ENCODE assay signal across 12 mouse cellular contexts in genomic region chr5:146703710-146704121, GRCm38 (mm10).
DNase-seq lines count a peak whose midpoint lies in the region; ATAC-seq and TF ChIP-seq lines count a peak whose summit lies in the region.
"Had no signal": no experiment of that assay in that cellular context is flagged by ENCODE, and none has a peak within 500 bp of the region (broad histone marks: within the 10 kb centered on the region; RNA-seq: fewer than 3 reads in every experiment).

No protein-coding gene starts in this region.

- WGBS in heart, embryonic 14.5 days: 17% methylated on average over 8 of the region's 8 CpGs
- WGBS in midbrain, embryonic 15.5 days: 92% methylated on average over 8 of the region's 8 CpGs

- H3K4me2 ChIP-seq in heart, embryonic 14.5 days (ENCODE audit: low read length): no peak overlapping the region
- no peak overlapping the region for H3K4me2 ChIP-seq in midbrain, embryonic 15.5 days
- H3K4me2 ChIP-seq: limb, embryonic 15.5 days; neural tube, embryonic 15.5 days had no signal

- no peak for TF ChIP-seq RAD21 in MEL (IDR thresholded peaks at IDR 0.05; ENCODE audit: low read depth, low read length)

- H3K9ac ChIP-seq in heart, embryonic 14.5 days (ENCODE audit: low read length): no peak overlapping the region
- peak overlapping the region; percentile 30 for H3K9ac ChIP-seq in MEL (ENCODE audit: control insufficient read depth, low read depth, low read length, poor library complexity, severe bottlenecking)
- H3K9ac ChIP-seq in midbrain, embryonic 15.5 days: no peak overlapping the region
- H3K9ac ChIP-seq: limb, embryonic 15.5 days; neural tube, embryonic 15.5 days had no signal

- H3K4me3 ChIP-seq in heart, embryonic 14.5 days (ENCODE audit: control insufficient read depth in 1 of 2, insufficient read depth in 1 of 2, low read depth in 1 of 2, low read length in 2 of 2): no peak overlapping the region
- H3K4me3 ChIP-seq in MEL (ENCODE audit: control insufficient read depth in 1 of 2, insufficient read depth in 1 of 2, low read depth in 2 of 2, low read length in 2 of 2): peak overlapping the region; percentile 2 to 3; a peak in 3 of 4 replicates
- H3K4me3 ChIP-seq in erythroblast, embryonic 14.5 days (replicated peaks): peak overlapping the region; percentile 40
- peak overlapping the region; percentile 67 for H3K4me3 ChIP-seq in megakaryocyte, embryonic 14.5 days (replicated peaks)
- H3K4me3 ChIP-seq in midbrain, embryonic 15.5 days: no peak overlapping the region
- H3K4me3 ChIP-seq: limb, embryonic 15.5 days; neural tube, embryonic 15.5 days had no signal

- H3K27ac ChIP-seq in heart, embryonic 14.5 days (replicated peaks in 1 of 2; ENCODE audit: control insufficient read depth in 1 of 2, insufficient read depth in 1 of 2, low read depth in 2 of 2, low read length in 2 of 2): peak overlapping the region; percentile 60 to 61; a peak in 3 of 4 replicates
- H3K27ac ChIP-seq in MEL (ENCODE audit: control insufficient read depth, low read depth, low read length): peak overlapping the region; percentile 96
- H3K27ac ChIP-seq in midbrain, embryonic 15.5 days: no peak overlapping the region
- H3K27ac ChIP-seq: limb, embryonic 15.5 days; neural tube, embryonic 15.5 days had no signal

- TF ChIP-seq EP300 in MEL (IDR thresholded peaks at IDR 0.05; ENCODE audit: low read depth in 1 of 2, low read length in 2 of 2): peak; percentile 99

- H3K4me1 ChIP-seq in heart, embryonic 14.5 days (ENCODE audit: control insufficient read depth in 2 of 2, insufficient read depth in 2 of 2, low read length in 2 of 2): peaks cover 8 to 10% of the 10 kb centered on the region in 2 experiments
- peaks cover 23 to 31% of the 10 kb centered on the region in 2 experiments for H3K4me1 ChIP-seq in MEL (ENCODE audit: control insufficient read depth in 1 of 2, insufficient read depth in 2 of 2, low read length in 2 of 2)
- H3K4me1 ChIP-seq in erythroblast, embryonic 14.5 days (ENCODE audit: control insufficient read depth): peaks cover 70% of the 10 kb centered on the region
- peaks cover 68% of the 10 kb centered on the region for H3K4me1 ChIP-seq in megakaryocyte, embryonic 14.5 days
- 0 out of 2 replicates have a peak, but pooled peaks cover 4% of the 10 kb centered on the region for H3K4me1 ChIP-seq in midbrain, embryonic 15.5 days

- H3K27me3 ChIP-seq in heart, embryonic 14.5 days (ENCODE audit: control insufficient read depth, insufficient read depth, low read length): no peaks in the 10 kb centered on the region
- no peaks in the 10 kb centered on the region for H3K27me3 ChIP-seq in MEL (ENCODE audit: control insufficient read depth in 1 of 2, insufficient read depth in 2 of 2, low read length in 2 of 2)
- H3K27me3 ChIP-seq in erythroblast, embryonic 14.5 days (ENCODE audit: control insufficient read depth): no peaks in the 10 kb centered on the region
- no peaks in the 10 kb centered on the region for H3K27me3 ChIP-seq in megakaryocyte, embryonic 14.5 days (replicated peaks)
- no peaks in the 10 kb centered on the region for H3K27me3 ChIP-seq in midbrain, embryonic 15.5 days (replicated peaks)
- H3K27me3 ChIP-seq: CH12.LX; limb, embryonic 15.5 days; neural tube, embryonic 15.5 days had no signal

- peak; percentile 51 for ATAC-seq in heart, embryonic 14.5 days (ENCODE audit: insufficient number of reproducible peaks, insufficient read depth, low FRiP score, low read depth)
- no peak for ATAC-seq in midbrain, embryonic 15.5 days (replicated peaks)
- no peak for ATAC-seq in frontal cortex, adult (ENCODE audit: low TSS enrichment)

- TF ChIP-seq POLR2A in MEL (IDR thresholded peaks at IDR 0.05; ENCODE audit: control insufficient read depth in 1 of 2, insufficient read depth in 1 of 2, low read depth in 1 of 2, low read length in 2 of 2, poor library complexity in 1 of 2): peak in 1 of 2 experiments; percentile 73; a peak in 2 of 4 replicates

- no peak for DNase-seq in heart, adult 11 months
- DNase-seq in MEL (ENCODE audit: low read depth, low spot score): peak; percentile 98
- no peak for DNase-seq in kidney, adult 8-10 months
- DNase-seq: thymus, postnatal 25 days had no signal

- no peaks in the 10 kb centered on the region for H3K79me2 ChIP-seq in MEL (ENCODE audit: control insufficient read depth, insufficient read depth, low read length, poor library complexity)

- H3K36me3 ChIP-seq in heart, embryonic 14.5 days (ENCODE audit: control insufficient read depth, insufficient read depth, low read length): no peaks in the 10 kb centered on the region
- peaks cover 0 to 21% of the 10 kb centered on the region in 2 experiments; a peak in 2 of 4 replicates for H3K36me3 ChIP-seq in MEL (ENCODE audit: control insufficient read depth in 1 of 2, insufficient read depth in 2 of 2, low read length in 2 of 2)
- H3K36me3 ChIP-seq in erythroblast, embryonic 14.5 days (ENCODE audit: control insufficient read depth): peaks cover 13% of the 10 kb centered on the region
- H3K36me3 ChIP-seq in megakaryocyte, embryonic 14.5 days (replicated peaks; ENCODE audit: low read length): no peaks in the 10 kb centered on the region
- H3K36me3 ChIP-seq in midbrain, embryonic 15.5 days (replicated peaks): no peaks in the 10 kb centered on the region
- H3K36me3 ChIP-seq: limb, embryonic 15.5 days; neural tube, embryonic 15.5 days had no signal

- no peak for TF ChIP-seq CTCF in MEL (IDR thresholded peaks at IDR 0.05 in 2 of 3, conservative IDR thresholded peaks at IDR 0.05 in 1 of 3; ENCODE audit: control insufficient read depth in 1 of 3, insufficient read depth in 1 of 3, low read depth in 2 of 3, low read length in 3 of 3, poor library complexity in 1 of 3, severe bottlenecking in 1 of 3)

- no peaks in the 10 kb centered on the region for H3K9me3 ChIP-seq in heart, embryonic 14.5 days (ENCODE audit: control insufficient read depth, low read length)
- no peaks in the 10 kb centered on the region for H3K9me3 ChIP-seq in MEL (replicated peaks; ENCODE audit: insufficient read depth, low read length)
- H3K9me3 ChIP-seq in erythroblast, embryonic 14.5 days (ENCODE audit: control insufficient read depth, low read length): peaks cover 9% of the 10 kb centered on the region
- peaks cover 9% of the 10 kb centered on the region for H3K9me3 ChIP-seq in megakaryocyte, embryonic 14.5 days
- no peaks in the 10 kb centered on the region for H3K9me3 ChIP-seq in midbrain, embryonic 15.5 days
- H3K9me3 ChIP-seq: limb, embryonic 15.5 days; neural tube, embryonic 15.5 days had no signal

TF ChIP-seq in MEL, 35 proteins besides CTCF, POLR2A, EP300 and RAD21 (continues in another document):
- TF ChIP-seq GATA1 (IDR thresholded peaks at IDR 0.05; ENCODE audit: low read depth, low read length) (peak; percentile 98), ETS1 (IDR thresholded peaks at IDR 0.05; ENCODE audit: low read depth, low read length) (peak; percentile 99), ZMIZ1 (IDR thresholded peaks at IDR 0.05; ENCODE audit: low read depth, low read length) (peak; percentile 81), JUND (IDR thresholded peaks at IDR 0.05; ENCODE audit: low read depth, low read length) (peak; percentile 90), USF2 (IDR thresholded peaks at IDR 0.05; ENCODE audit: borderline replicate concordance in 1 of 2, insufficient read depth in 1 of 2, low read depth in 1 of 2, low read length in 2 of 2) (no peak), BHLHE40 (IDR thresholded peaks at IDR 0.05; ENCODE audit: borderline replicate concordance, low read depth, low read length) (peak; percentile 95), TBP (IDR thresholded peaks at IDR 0.05; ENCODE audit: low read depth, low read length) (peak; percentile 87; the same call in 1 of the 2 replicates), E2F4 (IDR thresholded peaks at IDR 0.05; ENCODE audit: borderline replicate concordance, low read depth, low read length) (no peak), TCF12 (IDR thresholded peaks at IDR 0.05; ENCODE audit: low read depth, low read length) (peak; percentile 99), KAT2A (conservative IDR thresholded peaks at IDR 0.05; ENCODE audit: low read depth, low read length) (peak; percentile 47; the same call in 1 of the 2 replicates), CHD1 (IDR thresholded peaks at IDR 0.05; ENCODE audit: low read depth, low read length) (no peak), MYC (IDR thresholded peaks at IDR 0.05; ENCODE audit: low read depth, low read length) (peak; percentile 95), POLR2AphosphoS5 (IDR thresholded peaks at IDR 0.05; ENCODE audit: borderline replicate concordance, low read depth, low read length) (no peak), ZKSCAN1 (IDR thresholded peaks at IDR 0.05; ENCODE audit: low read depth, low read length) (no peak), MAFK (IDR thresholded peaks at IDR 0.05; ENCODE audit: borderline replicate concordance, low read depth, low read length) (peak; percentile 90), NRF1 (IDR thresholded peaks at IDR 0.05; ENCODE audit: insufficient read depth, low read depth, low read length, poor library complexity, severe bottlenecking) (0 out of 2 replicates have a peak, but pooled peaks have one; percentile 17), MAZ (IDR thresholded peaks at IDR 0.05; ENCODE audit: low read depth, low read length) (peak; percentile 64), HCFC1 (IDR thresholded peaks at IDR 0.05; ENCODE audit: low read depth, low read length) (peak; percentile 56), POLR2AphosphoS2 (IDR thresholded peaks at IDR 0.05; ENCODE audit: low read length) (peak; percentile 57; the same call in 1 of the 2 replicates), CHD2 (IDR thresholded peaks at IDR 0.05; ENCODE audit: low read length) (peak; percentile 63; the same call in 1 of the 2 replicates), ELF1 (IDR thresholded peaks at IDR 0.05; ENCODE audit: low read depth, low read length) (peak; percentile 83), NELFE (IDR thresholded peaks at IDR 0.05; ENCODE audit: low read depth, low read length) (peak; percentile 73), MXI1 (IDR thresholded peaks at IDR 0.05; ENCODE audit: low read depth, low read length) (peak; percentile 84), GABPA (IDR thresholded peaks at IDR 0.05; ENCODE audit: low read depth, low read length) (peak; percentile 92), ZC3H11A (IDR thresholded peaks at IDR 0.05; ENCODE audit: low read depth, low read length) (peak; percentile 17; the same call in 1 of the 2 replicates), MAX (IDR thresholded peaks at IDR 0.05; ENCODE audit: low read length) (peak; percentile 75), MYB (IDR thresholded peaks at IDR 0.05; ENCODE audit: low read depth, low read length) (peak; percentile 99), RCOR1 (IDR thresholded peaks at IDR 0.05; ENCODE audit: low read depth, low read length) (peak; percentile 87), TAL1 (IDR thresholded peaks at IDR 0.05; ENCODE audit: low read length) (peak; percentile 96), ZNF384 (IDR thresholded peaks at IDR 0.05; ENCODE audit: low read depth, low read length) (peak; percentile 37)

Comparison
In these comparisons a context has a peak if more than half of its experiments do, and no peak if none do; other contexts are left out.
1. H3K4me3 ChIP-seq: peak in MEL (2 of 2), erythroblast, embryonic 14.5 days (single experiment) and megakaryocyte, embryonic 14.5 days (single experiment); none in heart, embryonic 14.5 days (0 of 2) and midbrain, embryonic 15.5 days (single experiment).